ENCODE assay signal across 24 mouse cellular contexts in the genomic region with DNA sequence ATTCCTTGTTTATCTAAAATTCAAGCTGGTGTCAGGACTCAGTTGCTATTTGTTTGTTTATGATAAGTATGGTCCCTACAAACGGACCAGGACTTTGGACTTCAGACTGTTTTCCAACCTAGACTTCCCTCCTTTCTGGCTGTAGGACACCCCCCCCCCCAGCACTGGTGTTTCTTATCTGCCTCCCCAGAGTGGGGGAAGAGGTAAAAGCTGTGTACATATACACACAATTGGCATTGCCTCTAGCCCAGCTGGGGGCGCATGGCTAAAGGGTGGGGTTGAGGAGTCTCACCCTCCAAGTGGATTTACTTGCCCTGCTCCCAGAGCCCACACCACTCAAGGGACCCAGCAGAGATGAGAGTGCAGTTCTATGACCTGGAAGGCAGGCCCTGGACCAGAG. TPM values are rescaled to one million over a fixed set of nuclear protein-coding genes. Genes with fewer than 3 reads are reported as not detected.
A peak's percentile ranks its signal among the peaks of the same experiment; 100 is the strongest.
DNase-seq lines count a peak whose midpoint lies in the region; ATAC-seq and TF ChIP-seq lines count a peak whose summit lies in the region.
"Had no signal": no experiment of that assay in that cellular context is flagged by ENCODE, and none has a peak within 500 bp of the region (broad histone marks: within the 10 kb centered on the region; RNA-seq: fewer than 3 reads in every experiment).

No protein-coding gene starts in this region.

- DNase-seq in heart, postnatal 0 days (ENCODE audit: low spot score): no peak
- DNase-seq in heart, postnatal 25 days (ENCODE audit: low spot score): no peak
- peak; percentile 31 for DNase-seq in R1 (ENCODE audit: low read depth, low spot score)
- no peak for DNase-seq in frontal cortex, postnatal 14 days (ENCODE audit: low spot score in 2 of 2)
- DNase-seq: adrenal gland, postnatal 25 days; cerebellum, adult 18-20 months; cerebellum, postnatal 25 days; embryo, embryonic 11 days; kidney, adult 9 months; kidney, postnatal 4 days; midbrain, embryonic 14.5 days had no signal

- ATAC-seq in heart, postnatal 0 days (ENCODE audit: insufficient read depth, low read depth): no peak
- ATAC-seq in stomach, embryonic 14.5 days (ENCODE audit: insufficient number of reproducible peaks, insufficient read depth, low FRiP score, low read depth): peak; percentile 62
- no peak for ATAC-seq in kidney, embryonic 16.5 days (ENCODE audit: low FRiP score, low TSS enrichment)
- ATAC-seq: hindbrain, postnatal 0 days had no signal

- H3K9me3 ChIP-seq in heart, postnatal 0 days (replicated peaks; ENCODE audit: control insufficient read depth, low read length): no peaks in the 10 kb centered on the region
- no peaks in the 10 kb centered on the region for H3K9me3 ChIP-seq in ES-Bruce4 (replicated peaks; ENCODE audit: control insufficient read depth, insufficient read depth, low read length, poor library complexity, severe bottlenecking)
- H3K9me3 ChIP-seq in stomach, embryonic 14.5 days (ENCODE audit: control insufficient read depth, low read depth, low read length): no peaks in the 10 kb centered on the region
- no peaks in the 10 kb centered on the region for H3K9me3 ChIP-seq in kidney, embryonic 16.5 days (ENCODE audit: low read length)
- H3K9me3 ChIP-seq: embryonic facial prominence, embryonic 15.5 days; forebrain, embryonic 10.5 days; G1E; liver, embryonic 15.5 days had no signal

- TF ChIP-seq CTCF in heart, postnatal 0 days (IDR thresholded peaks at IDR 0.05; ENCODE audit: low read depth): no peak
- no peak for TF ChIP-seq CTCF in ES-Bruce4 (IDR thresholded peaks at IDR 0.05; ENCODE audit: low read depth, low read length)

- H3K36me3 ChIP-seq in heart, postnatal 0 days (replicated peaks; ENCODE audit: control insufficient read depth, insufficient read depth, low read length): no peaks in the 10 kb centered on the region
- no peaks in the 10 kb centered on the region for H3K36me3 ChIP-seq in ES-Bruce4 (ENCODE audit: control insufficient read depth, insufficient read depth, low read length, poor library complexity, severe bottlenecking)
- no peaks in the 10 kb centered on the region for H3K36me3 ChIP-seq in stomach, embryonic 14.5 days (ENCODE audit: control insufficient read depth, insufficient read depth, low read length)
- H3K36me3 ChIP-seq in kidney, embryonic 16.5 days (ENCODE audit: insufficient read depth, low read length): no peaks in the 10 kb centered on the region
- H3K36me3 ChIP-seq: embryonic facial prominence, embryonic 15.5 days; forebrain, embryonic 10.5 days; G1E; liver, embryonic 15.5 days had no signal

- WGBS in heart, postnatal 0 days: 59% methylated on average over 2 of the region's 2 CpGs
- WGBS in stomach, embryonic 14.5 days: 53% methylated on average over 2 of the region's 2 CpGs
- WGBS in kidney, embryonic 16.5 days: 80% methylated on average over 2 of the region's 2 CpGs

- no peaks in the 10 kb centered on the region for H3K4me1 ChIP-seq in heart, postnatal 0 days (ENCODE audit: control insufficient read depth, insufficient read depth)
- peaks cover 5% of the 10 kb centered on the region for H3K4me1 ChIP-seq in ES-Bruce4 (ENCODE audit: control insufficient read depth, insufficient read depth, low read length)
- 0 out of 2 replicates have a peak, but pooled peaks cover 4% of the 10 kb centered on the region for H3K4me1 ChIP-seq in stomach, embryonic 14.5 days (ENCODE audit: control insufficient read depth, insufficient read depth, low read length)
- H3K4me1 ChIP-seq in kidney, embryonic 16.5 days (ENCODE audit: insufficient read depth, low read length): no peaks in the 10 kb centered on the region
- H3K4me1 ChIP-seq: embryonic facial prominence, embryonic 15.5 days had no signal

- no peak for TF ChIP-seq POLR2A in ES-Bruce4 (IDR thresholded peaks at IDR 0.05; ENCODE audit: insufficient read depth, low read length)

- TF ChIP-seq EP300 in heart, postnatal 0 days (IDR thresholded peaks at IDR 0.05; ENCODE audit: low read depth): no peak
- no peak for TF ChIP-seq EP300 in ES-Bruce4 (IDR thresholded peaks at IDR 0.05; ENCODE audit: insufficient read depth, low read depth, low read length)

- H3K27me3 ChIP-seq in heart, postnatal 0 days (ENCODE audit: control insufficient read depth, insufficient read depth, low read length): no peaks in the 10 kb centered on the region
- H3K27me3 ChIP-seq in ES-Bruce4 (ENCODE audit: control insufficient read depth, insufficient read depth, low read length, poor library complexity, severe bottlenecking): no peaks in the 10 kb centered on the region
- no peaks in the 10 kb centered on the region for H3K27me3 ChIP-seq in stomach, embryonic 14.5 days (ENCODE audit: control insufficient read depth, insufficient read depth, low read length)
- H3K27me3 ChIP-seq in kidney, embryonic 16.5 days (ENCODE audit: insufficient read depth, low read length): no peaks in the 10 kb centered on the region
- H3K27me3 ChIP-seq: embryonic facial prominence, embryonic 15.5 days had no signal

- no peak overlapping the region for H3K4me2 ChIP-seq in heart, postnatal 0 days (ENCODE audit: low read depth, low read length)
- H3K4me2 ChIP-seq in stomach, embryonic 14.5 days (replicated peaks; ENCODE audit: low read depth, low read length): no peak overlapping the region
- no peak overlapping the region for H3K4me2 ChIP-seq in kidney, embryonic 16.5 days (replicated peaks; ENCODE audit: low read depth, low read length)
- H3K4me2 ChIP-seq: embryonic facial prominence, embryonic 15.5 days; liver, embryonic 15.5 days had no signal

- H3K27ac ChIP-seq in heart, postnatal 0 days (ENCODE audit: low read depth): peak overlapping the region; percentile 68
- H3K27ac ChIP-seq in ES-Bruce4 (ENCODE audit: insufficient read depth, low read length): 0 out of 2 replicates have a peak overlapping the region, but pooled peaks have one; percentile 29
- H3K27ac ChIP-seq in stomach, embryonic 14.5 days (ENCODE audit: low read length): no peak overlapping the region
- H3K27ac ChIP-seq in kidney, embryonic 16.5 days (ENCODE audit: low read length): no peak overlapping the region
- H3K27ac ChIP-seq: embryonic facial prominence, embryonic 15.5 days; forebrain, embryonic 10.5 days; hindbrain, postnatal 0 days; liver, embryonic 15.5 days had no signal

- intact Hi-C loops in heart, postnatal 25 days (cut with DNase I): loop anchor here (2.0 kb wide), 1 partner anchor 14 kb away; no protein-coding TSS in a partner anchor

- H3K4me3 ChIP-seq in heart, postnatal 0 days (ENCODE audit: low read depth, low read length): no peak overlapping the region
- no peak overlapping the region for H3K4me3 ChIP-seq in ES-Bruce4 (ENCODE audit: low read depth, low read length)
- no peak overlapping the region for H3K4me3 ChIP-seq in stomach, embryonic 14.5 days (ENCODE audit: low read depth, low read length)
- H3K4me3 ChIP-seq in kidney, embryonic 16.5 days (ENCODE audit: low read length): no peak overlapping the region
- H3K4me3 ChIP-seq: embryonic facial prominence, embryonic 15.5 days; forebrain, embryonic 10.5 days; liver, embryonic 15.5 days; megakaryocyte, embryonic 14.5 days; myocyte had no signal

- H3K9ac ChIP-seq in heart, postnatal 0 days (replicated peaks; ENCODE audit: low read depth, low read length): no peak overlapping the region
- no peak overlapping the region for H3K9ac ChIP-seq in ES-Bruce4 (ENCODE audit: low read depth, poor library complexity, severe bottlenecking)
- H3K9ac ChIP-seq in stomach, embryonic 14.5 days (replicated peaks; ENCODE audit: low read depth, low read length): no peak overlapping the region
- H3K9ac ChIP-seq in kidney, embryonic 16.5 days (replicated peaks; ENCODE audit: low read length): no peak overlapping the region
- H3K9ac ChIP-seq: embryonic facial prominence, embryonic 15.5 days; liver, embryonic 15.5 days had no signal

RNA-seq across cellular contexts. Expression of gene Rd3, which starts 30.3 kb away (rescaled TPM):
- 0.34 and 2.4 TPM in 2 replicates for total RNA-seq in heart, postnatal 0 days (2014; rRNA removed; ENCODE audit: low replicate concordance)
- 5.9 and 8.0 TPM in 2 replicates for polyA plus RNA-seq in heart, postnatal 0 days (2015; fragmentation: Nextera tagmentation; extraction: Ambion mirVana)
- total RNA-seq in heart, postnatal 25 days (2021): under 1 TPM; 0.28 to 0.31 TPM
- polyA plus RNA-seq in ES-Bruce4 (2011; ENCODE audit: insufficient read depth, insufficient read length, low read depth, missing spikeins): not detected in 2 replicates
- polyA plus RNA-seq in stomach, embryonic 14.5 days (2014; fragmentation: Nextera tagmentation; extraction: Ambion mirVana): 0.28 and 0.41 TPM in 2 replicates
- polyA plus RNA-seq in kidney, embryonic 16.5 days (2015; fragmentation: Nextera tagmentation; extraction: Ambion mirVana): 0.55 TPM in 2 replicates
- total RNA-seq: G1E; gastrocnemius, adult 8-10 months had no signal
- polyA plus RNA-seq: C2C12; G1E; limb, embryonic 11.5 days; myocyte had no signal

RNA-seq across cellular contexts. Expression of gene Slc30a1, which starts 40.3 kb away (rescaled TPM):
- total RNA-seq in heart, postnatal 0 days (2014; rRNA removed; ENCODE audit: low replicate concordance): 18.2 and 20.0 TPM in 2 replicates
- 2.6 and 3.6 TPM in 2 replicates for polyA plus RNA-seq in heart, postnatal 0 days (2015; fragmentation: Nextera tagmentation; extraction: Ambion mirVana)
- 10 to 100 TPM; 18.4 to 25.6 TPM for total RNA-seq in heart, postnatal 25 days (2021)
- 9.5 and 10.1 TPM in 2 replicates for polyA plus RNA-seq in ES-Bruce4 (2011; ENCODE audit: insufficient read depth, insufficient read length, low read depth, missing spikeins)
- 1.5 and 1.7 TPM in 2 replicates for polyA plus RNA-seq in stomach, embryonic 14.5 days (2014; fragmentation: Nextera tagmentation; extraction: Ambion mirVana)
- polyA plus RNA-seq in kidney, embryonic 16.5 days (2015; fragmentation: Nextera tagmentation; extraction: Ambion mirVana): 1.6 and 2.0 TPM in 2 replicates

Comparison
In these comparisons a context has a peak if more than half of its experiments do, and no peak if none do; other contexts are left out.
1. H3K27ac ChIP-seq: peak in heart, postnatal 0 days (single experiment) and ES-Bruce4 (single experiment); none in stomach, embryonic 14.5 days (single experiment) and kidney, embryonic 16.5 days (single experiment).